Mouse (Mus musculus) kidney, adult 9 months (tissue): Measurements from ENCODE around the gene Lamc1.
"Not testable (repeated sequence)": the region's sequence is repeated elsewhere in the genome, so short reads cannot be mapped to it uniquely, and the experiment has no call there.

ENCODE experiments used
- DNase-seq: peaks from one replicate; pipeline ENCODE4 v3.0.0; 2022

The Lamc1 gene

DNA sequence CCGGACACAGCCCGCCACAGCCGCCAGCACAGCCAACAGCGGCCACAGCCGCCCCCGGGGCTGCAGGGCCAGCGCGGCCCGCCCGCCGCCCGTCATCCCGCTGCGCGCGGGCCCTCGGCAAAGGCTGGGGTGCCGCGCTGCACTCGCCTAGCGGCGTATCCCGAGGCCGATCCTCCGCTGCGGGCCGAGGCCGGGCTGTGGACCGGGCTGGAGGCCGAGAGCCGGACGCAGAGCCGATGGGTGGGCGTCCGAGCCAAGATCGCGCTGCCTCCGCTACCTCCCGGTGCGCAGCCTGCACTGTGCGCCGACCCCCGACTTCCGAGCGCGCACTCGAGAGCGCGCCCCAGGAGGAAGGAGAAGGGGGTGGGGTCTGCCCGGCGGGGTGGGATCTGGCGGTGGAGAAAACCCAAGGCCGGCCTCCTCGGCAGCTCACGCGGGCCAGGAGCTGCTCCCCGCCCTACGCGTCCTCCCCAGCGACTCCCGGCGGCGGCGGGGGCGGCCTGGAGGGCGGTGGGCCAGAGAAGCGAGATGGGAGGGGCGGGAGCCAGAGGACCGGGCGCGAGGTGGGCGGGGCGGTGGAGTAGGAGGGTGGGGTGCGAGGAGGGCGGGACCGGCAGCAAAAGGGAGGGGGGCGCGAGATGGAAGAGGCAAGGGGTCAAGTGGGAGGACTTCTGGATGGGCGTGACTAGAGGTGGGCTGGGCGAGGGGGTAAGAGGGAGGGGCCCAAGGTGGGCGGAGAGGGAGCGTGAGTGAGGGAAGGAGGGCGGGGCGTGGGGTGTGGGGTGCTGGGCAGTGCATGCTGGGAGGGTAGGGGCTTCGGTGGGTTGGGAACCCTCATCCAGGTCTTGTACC lies at the start of gene Lamc1:
TSS of gene Lamc1 (minus strand) at position 343 of the 852 bp plus-strand sequence.
- DNase-seq: peak; percentile 92

DNA sequence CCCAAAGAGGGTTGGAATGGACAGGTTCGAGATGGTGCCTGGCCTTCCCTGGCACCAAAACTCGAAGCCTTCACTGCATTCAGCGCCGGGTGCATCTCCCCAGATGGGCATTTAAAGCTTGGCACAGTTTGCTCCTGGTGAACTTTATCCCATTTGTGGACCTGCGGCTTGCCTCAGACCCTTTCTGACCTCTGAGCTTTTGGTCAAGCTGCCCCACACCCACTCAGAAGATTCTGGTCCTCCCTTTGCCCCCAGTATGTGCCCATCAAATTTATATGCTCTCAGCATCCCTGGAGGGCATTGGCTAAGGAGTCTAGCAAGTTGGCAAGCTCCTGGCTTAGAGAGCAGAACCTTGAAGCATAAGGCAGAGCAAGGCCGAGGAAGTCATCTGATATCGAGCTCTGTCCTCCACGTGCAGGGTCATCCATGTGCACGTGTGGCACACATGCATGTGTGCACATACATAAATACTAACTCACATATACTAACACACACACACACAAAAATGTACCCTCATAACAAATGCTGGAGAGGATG lies 48.2 kb upstream of the Lamc1 start:
- DNase-seq: no peak

DNA sequence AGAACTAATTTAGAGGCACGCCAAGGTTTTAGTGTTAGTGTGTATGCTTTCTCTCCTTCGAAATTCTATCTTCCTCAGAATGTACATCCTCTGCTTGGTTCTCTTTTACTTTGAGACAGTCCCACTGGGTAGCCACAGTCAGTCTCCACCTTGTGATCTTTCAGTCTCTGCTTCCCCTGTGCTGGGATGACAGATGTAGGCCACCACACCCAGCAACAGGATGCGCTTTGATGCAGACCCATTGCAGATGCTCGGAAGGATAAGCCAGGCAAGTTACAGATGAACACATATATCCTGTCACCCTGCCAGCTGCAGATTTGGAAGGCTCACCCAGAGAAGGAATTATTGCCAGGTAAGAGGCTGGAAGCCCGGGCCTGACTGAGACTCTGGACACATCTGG lies 47.2 kb upstream of the Lamc1 start:
- DNase-seq: no peak

DNA sequence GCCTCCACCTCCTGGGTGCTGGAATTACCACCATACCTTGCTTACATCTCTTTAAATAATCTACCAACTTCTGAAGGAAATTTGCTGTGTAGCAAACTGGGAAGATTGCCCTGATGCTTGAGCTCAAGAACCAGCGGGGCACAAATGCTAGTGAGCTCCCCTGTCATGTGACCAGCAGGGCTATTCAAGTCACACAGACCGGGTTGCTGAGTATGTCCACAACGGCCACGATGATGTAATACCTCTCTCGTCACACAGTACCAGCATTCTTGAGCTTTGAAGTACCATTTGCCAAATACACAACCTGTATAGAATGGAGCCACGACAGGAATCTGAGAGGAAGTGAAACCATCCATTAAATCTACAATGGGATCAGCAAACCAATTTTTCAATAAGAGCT lies 46.0 kb upstream of the Lamc1 start:
- no peak for DNase-seq

DNA sequence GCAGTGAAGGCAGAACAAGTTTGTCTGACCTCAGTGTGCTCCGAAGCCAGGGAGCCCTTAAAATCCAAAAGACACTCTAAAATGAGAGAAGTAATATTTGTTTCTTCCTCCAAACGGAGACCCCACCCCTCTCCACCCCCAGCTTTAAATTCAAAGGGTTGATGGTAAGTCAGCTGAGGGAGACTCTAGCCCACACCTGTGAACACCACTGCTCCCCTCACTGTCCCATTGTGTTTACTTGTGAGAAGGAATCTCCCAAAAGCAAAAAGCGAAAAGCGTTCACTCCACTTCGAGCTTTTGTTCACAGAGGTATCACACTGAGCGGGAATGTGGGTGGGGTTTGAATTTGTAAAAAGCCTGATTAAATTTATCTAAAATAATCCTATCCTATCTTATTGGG lies 43.9 kb upstream of the Lamc1 start:
- DNase-seq: no peak

DNA sequence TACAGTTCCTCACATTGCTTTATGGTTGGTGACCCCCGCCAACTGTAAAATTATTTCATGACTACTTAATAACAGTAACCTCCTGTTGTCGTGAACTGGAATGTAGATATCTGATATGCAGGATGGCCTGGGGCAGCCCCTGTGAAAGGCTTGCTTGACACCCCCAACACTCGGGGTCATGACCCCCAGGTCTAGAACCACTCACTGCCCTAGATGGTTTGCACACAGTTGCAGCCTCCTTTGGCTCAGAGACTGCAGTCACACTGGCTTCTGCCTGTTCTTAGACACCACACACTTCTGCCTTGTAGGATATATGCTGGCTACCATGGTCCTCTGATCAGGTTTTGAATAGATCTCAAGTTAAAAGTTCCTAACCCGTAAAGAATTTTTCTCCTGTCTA lies 41.5 kb upstream of the Lamc1 start:
- no peak for DNase-seq

DNA sequence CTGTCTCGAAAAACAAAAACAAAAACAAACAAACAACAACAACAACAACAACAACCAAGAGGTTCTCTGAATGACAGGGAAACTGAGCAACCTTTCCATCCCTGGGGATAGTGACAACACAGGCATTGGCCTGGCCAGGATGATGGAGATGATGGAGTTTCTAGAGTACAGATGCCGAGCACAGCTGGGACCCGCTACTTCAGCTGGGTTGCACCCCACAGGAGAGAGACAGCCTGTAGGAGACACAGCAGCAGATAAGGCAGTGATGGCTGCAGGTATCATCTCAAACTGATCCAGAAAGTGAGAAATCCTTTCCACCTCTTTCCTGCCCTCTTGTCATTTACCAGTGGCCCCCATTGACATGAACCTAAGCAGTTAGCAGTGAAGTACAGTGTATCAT lies 39.3 kb upstream of the Lamc1 start:
- no peak for DNase-seq

DNA sequence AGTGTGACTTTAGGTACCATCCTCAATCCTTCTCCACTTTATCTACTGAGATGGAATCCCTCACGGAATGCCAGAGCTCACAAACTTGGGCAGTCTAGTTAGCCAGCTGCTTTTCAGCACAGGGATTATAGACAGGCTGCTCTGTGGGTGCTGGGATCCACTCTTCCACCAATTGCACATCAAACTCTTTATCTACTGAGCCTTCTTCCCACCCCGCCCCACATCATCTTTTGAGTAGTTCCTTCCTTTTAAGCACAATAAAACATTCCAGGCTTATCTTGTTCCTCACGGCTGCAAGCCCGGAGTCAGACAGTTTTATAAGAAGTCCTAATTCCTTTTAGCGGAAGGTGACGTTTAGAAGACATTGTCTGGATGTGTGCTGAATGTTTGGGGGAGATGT lies 36.4 kb upstream of the Lamc1 start:
- DNase-seq: peak; percentile 24

DNA sequence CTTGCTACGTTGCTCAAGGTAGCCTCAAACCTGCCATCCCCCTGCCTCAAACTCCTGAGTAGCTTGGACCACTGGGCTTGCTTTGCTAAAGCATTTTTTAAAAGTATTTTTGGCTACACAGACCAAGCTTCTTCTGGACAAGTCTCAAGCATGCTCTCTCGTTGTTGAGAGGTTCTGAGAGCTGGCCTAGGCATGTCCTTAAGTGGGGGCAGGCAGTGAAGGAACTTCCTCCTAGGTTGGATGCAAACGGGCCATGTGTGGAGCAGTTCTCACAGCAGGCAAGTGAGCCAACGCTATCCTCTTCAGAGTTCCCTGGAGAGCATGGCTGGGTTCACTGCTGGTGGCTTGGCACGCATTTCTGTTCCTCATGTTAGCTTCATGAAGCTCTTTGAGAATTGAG lies 34.5 kb upstream of the Lamc1 start:
- no peak for DNase-seq

DNA sequence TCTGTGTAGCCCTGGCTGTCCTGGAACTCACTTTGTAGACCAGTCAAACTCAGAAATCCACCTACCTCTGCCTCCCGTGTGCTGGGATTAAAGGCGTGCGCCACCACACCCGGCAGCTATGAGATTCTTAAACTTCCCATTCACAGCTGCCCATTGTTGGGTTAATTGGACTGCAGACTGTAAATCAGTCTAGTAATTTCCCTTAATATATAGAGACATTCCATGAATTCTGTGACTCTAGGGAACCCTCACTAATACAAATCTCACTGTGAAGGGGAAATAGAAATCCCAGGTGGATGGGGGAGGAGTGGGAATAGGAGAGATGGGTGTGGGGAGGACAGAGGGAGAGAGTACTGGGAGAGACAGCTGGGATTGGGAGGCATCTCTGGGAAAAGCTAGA lies 29.3 kb upstream of the Lamc1 start:
- DNase-seq: no peak

DNA sequence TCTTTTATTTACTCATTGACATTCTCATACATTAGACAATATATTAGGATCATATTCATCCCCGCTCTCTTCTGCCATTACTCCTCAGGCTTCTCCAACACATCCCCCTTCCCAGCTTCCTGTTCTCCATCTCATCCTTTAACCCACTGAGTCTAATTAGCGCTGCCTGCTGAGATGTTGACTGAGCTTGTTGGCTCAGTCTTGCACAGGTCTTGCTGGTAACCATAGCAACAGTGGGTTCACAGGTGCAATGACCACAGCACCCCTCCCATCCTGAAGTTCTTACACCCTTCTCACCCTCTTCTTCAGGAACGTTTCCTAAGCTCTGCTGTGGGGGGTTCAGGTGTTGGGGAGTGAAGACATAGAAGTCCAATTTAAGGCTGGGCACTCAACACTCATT lies 28.0 kb upstream of the Lamc1 start:
- no peak for DNase-seq

DNA sequence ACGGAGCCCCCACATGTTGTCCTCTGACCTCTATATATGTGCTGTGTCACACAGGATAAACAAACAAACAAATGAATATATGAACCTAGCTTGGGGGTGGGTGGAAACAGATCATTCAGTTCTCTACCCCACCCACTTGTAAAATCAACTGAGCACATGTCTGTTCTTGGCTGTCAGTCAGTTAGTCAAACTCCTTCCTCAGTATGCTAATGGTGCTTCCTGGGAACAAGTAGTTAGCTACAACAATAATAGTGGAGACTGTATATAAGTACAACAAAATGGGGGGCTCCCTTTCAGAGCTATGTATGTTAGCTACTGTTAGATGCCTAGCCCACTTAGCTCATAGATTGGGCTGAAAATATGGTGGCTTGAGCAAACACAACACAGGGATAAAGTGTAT lies 24.6 kb upstream of the Lamc1 start:
- no peak for DNase-seq

DNA sequence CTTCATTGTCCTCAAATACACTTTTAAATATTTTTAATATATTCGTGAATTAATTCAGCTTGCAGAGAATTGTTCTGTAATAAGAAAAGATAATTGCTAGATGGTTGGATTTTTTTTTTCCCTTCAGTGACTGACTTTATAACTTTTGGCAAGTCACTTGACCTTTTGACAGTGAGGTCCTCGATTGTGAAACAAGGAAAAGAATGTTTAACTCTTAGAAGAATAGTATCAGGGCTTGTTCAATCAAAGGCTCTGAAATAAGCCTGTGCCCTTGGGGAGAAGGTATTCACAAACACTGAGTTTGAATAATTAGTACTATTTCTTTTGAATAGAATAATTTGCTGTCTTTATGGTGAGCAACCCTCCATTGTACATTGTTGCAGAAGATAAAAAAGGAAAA lies 21.9 kb upstream of the Lamc1 start:
- peak; percentile 26 for DNase-seq

DNA sequence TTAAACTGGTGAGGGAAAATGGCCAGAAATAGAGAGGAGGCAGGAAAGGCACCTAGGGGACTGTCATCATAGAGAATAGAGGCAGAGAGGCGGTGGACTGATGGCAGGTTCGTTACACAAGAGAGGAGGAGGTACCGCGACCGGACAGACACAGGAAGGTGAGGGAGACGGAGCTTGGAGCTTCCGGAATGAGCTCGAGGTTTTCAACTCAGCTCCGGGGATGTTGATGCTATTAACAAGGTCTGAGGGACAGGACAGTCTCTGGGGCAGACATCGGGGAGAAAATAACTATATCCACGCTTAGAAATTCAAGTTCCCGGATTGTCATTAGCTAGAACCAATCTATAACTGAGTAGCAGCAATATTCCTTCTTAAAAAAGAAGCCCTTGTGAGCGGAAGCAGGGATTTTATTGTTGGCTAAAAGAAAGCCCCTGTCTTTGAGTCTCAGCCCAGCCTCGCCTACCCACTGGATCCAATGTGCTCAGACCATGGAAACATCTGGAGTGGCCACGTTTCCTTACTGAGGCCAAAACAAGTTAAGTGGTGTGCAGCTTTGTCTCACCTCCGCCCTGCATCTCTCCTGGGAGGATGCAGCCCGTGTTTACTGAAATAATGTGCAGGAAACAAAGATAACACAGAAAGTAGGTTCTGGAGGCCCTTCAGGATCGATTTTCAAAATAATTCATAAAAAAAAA lies 21.3 kb upstream of the Lamc1 start:
- DNase-seq: peak; percentile 37

DNA sequence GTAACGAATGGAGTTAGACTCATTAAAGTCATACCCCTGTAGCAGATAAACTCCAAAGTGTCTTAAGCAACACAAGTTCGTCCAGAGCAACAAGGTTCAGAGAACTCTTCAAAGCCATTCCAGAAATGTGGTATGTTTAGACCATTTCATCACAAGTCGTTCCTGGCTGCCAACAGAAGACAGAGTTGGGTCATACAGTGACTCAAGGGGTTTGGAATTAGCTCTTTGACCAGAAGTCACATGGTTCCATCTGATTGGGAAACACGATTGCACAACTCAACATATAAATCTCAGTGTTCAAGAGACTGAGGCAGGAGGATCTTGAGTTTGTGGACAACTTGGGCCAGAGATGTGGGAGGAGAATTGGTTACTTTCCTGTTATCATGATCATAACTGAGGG lies 18.4 kb upstream of the Lamc1 start:
- no peak for DNase-seq

DNA sequence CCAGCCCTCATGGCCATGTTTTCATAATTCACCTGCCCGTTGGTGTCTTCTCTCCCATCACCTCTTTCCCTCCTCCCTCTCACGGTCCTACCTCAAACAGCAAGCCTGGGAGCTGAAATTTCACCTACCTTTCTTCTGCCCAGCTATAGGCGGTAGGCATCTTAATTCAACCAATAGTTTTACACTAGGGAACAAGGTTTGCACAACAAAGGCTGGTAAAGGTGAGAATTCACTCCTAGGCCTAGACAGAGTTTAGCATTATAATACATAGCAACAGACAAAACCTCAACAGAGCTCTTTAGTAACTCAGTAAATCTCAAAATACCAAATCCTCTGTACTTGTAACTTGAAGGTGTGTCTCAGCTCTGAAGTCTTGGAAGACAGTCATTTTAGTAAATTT lies 15.1 kb upstream of the Lamc1 start:
- DNase-seq: no peak

DNA sequence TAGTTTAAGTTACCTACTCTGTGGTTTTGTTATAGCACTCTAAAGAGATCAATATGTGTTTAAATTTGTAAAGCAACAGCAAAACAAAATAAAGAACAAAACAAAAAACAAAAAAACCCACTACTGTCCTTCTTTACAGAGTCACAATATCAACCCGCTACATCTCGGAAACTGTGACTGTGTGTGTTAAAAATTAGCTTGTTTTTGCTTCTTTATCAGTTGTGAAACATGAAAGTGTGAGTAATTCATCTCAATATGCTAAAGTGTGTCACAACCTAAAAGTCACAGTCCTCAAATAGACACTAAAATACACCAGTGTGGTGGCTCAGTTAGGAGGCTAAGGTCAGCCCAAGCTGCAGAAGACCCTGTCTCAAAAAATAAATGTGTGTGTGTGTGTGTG lies 14.5 kb upstream of the Lamc1 start:
- DNase-seq: no peak

DNA sequence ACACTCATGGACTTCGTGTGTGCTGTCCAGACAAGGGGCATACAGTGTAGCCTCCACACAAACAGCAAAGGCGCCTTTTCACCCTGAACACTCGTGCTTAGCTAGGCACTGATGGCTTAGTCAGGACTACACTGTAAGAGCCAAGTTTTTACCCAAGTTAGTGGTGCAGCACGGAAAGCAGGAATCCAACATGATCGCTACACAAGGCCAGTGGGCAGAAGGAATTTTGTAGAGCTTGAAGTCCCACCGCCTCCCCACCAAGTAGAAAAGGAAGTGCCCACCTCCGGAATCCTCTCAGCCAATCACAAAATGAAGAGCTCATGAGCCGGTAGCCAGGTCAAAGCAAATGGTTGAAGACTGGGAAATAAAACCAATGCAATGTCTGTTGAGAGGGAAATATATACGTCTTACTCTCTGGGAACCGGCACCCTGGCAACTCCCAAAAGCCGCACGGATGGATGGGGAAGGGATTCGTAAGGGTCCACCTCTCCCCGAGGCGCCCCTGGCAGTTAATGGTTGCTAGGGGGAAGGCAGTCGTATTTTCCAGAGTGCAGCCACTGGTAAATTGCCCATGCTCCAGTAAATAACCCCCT lies 13.2 kb upstream of the Lamc1 start:
- DNase-seq: no peak

DNA sequence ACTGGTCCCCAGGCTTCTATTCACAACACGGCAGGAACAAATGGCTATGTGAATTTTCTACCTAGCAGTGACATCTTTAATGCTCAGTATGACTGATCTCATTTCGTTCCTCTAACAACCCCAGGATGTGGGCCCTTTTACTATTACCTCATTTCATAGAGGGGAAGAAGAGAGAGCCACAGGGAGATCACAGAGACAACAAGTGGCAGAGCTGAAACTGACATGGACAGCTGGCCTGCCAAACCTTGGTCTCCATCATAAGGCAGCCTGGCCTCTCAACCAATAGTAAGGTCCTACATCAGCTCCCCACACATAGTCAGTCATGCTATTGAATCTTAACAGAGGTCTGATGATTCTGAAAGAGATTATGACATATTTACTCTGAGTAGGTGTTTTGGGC lies 12.4 kb upstream of the Lamc1 start:
- no peak for DNase-seq

DNA sequence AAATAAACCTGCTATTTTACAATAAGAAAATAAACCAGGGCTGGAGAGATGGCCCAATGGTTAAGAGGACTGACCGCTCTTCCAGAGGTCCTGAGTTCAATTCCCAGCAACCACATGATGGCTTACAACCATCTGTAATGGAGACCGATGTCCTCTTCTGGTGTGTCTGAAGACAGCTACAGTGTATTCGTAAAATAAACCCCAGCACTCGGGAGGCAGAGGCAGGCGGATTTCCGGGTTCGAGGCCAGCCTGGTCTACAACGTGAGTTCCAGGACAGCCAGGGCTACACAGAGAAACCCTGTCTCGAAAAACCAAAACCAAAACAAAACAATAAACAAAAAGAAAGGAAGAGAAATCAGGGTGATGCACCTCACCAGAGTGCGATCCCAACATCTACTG lies 2.9 kb upstream of the Lamc1 start:
- DNase-seq: not testable (repeated sequence)

DNA sequence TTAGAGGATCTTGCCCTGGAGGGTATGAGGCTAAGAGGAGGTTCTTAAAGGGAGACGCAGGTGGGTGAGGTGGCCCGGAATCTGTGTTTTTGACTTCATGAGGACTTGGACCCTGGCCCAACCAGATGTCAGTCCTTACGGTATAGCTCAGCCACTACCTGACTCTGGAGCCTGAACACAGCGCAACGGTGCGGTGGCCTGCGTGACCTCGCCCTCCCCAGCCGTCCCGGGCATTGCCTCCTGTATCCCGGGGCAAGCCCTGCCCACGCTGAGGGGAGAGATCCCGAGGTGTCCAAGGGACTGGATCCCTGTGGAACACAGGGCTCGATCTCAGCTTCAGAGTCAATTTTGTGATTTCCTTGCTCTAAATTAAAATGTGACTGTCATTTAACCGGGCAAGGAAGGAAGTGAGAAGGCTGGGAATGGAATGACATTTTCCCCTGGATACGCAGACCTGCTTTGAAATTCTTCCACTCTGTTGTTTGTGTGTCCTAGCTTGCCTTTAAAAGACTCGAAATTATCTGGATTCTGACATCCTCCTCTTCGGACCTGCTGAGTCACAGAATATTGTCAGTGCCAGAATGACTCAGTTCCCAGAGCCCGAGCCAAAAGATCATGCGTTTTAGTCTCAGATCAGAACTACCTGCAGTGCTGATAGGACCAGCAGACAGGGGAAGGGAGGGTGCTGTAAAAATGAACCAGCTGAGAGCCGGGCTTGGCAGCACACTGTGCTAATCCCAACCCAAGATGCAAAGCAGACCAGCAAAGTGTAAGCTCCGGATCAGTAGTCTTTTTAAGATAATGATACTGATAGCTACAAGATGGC lies 923 bp upstream of the Lamc1 start:
- DNase-seq: peak; percentile 53

DNA sequence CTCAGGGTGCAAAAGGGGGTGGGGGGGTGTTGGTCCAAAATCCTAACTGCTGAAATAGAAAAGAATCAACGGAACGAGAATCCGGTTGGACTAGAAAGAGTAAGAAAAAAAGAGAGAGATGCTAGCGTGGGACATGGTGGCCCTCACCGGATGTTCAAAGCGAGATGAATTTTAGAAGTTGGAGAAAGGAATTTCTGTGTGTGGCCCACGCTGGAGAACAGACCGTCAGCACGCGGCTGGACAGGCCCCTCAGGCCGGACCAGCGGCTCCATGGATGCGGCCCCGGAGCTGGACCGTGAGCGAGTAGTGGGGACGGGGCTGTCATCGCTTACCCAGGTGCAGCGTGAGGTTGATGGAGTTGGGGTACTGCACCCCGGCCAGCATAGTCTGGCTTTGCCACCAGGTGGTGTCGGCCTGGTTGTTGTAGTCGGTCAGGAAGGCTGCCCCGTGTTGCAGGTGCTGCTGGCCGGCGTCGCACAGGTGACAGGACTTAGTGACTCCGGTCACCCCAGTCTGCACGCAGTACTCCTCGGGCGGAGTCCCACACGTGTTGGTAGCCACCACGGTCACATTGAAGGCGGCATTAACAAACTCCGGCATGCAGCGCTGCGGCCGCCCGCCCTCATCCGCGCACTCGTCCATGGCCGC lies 666 bp downstream of the Lamc1 start:
- peak; percentile 72 for DNase-seq
